Mouse (Mus musculus) CH12.LX (cell line): ENCODE measurements around the gene Ppp1r26. TPM values are rescaled to one million over a fixed set of nuclear protein-coding genes. Genes with fewer than 3 reads are reported as not detected.

Experiments used
- DNase-seq: peaks from one replicate; pipeline ENCODE4 v3.0.0-alpha.2; 2013; ENCODE audit errors: extremely low read depth
- H3K27ac ChIP-seq: 2 replicates; pipeline ENCODE4 v1.5.1; 2012; ENCODE audit warnings: low read depth, mild to moderate bottlenecking, control low read depth, moderate library complexity; ENCODE audit not compliant: insufficient read depth
- H3K27me3 ChIP-seq: replicated peaks from 2 replicates; pipeline ENCODE3; 2012; ENCODE audit warnings: inconsistent platforms
- H3K36me3 ChIP-seq, 2 experiments: replicated peaks in 1 of 2; 2 replicates each; pipeline versions ENCODE3 to v1.6.1; 2012; ENCODE audit warnings: inconsistent platforms in 1 of 2, low read length in 1 of 2, mild to moderate bottlenecking in 1 of 2, mixed read lengths in 1 of 2, moderate library complexity in 1 of 2; ENCODE audit not compliant: control insufficient read depth in 1 of 2, insufficient read depth in 1 of 2
- H3K4me1 ChIP-seq, 2 experiments: 2 replicates each; pipeline ENCODE4 v1.6.1; 2012; ENCODE audit warnings: inconsistent platforms in 1 of 2, moderate library complexity in 1 of 2; ENCODE audit not compliant: insufficient read depth in 2 of 2, control insufficient read depth in 1 of 2
- H3K4me2 ChIP-seq: 2 replicates; pipeline ENCODE4 v1.6.1; 2012; ENCODE audit warnings: low read depth, mild to moderate bottlenecking, control low read depth; ENCODE audit not compliant: poor library complexity, insufficient read depth, severe bottlenecking
- H3K4me3 ChIP-seq, 3 experiments: fragments of 150-350 bp in 1 of 3; sonication (generic) in 1 of 3; replicated peaks in 1 of 3; 2 replicates each; pipeline versions ENCODE3 to v1.5.1; 2011 to 2012; ENCODE audit warnings: low read depth in 2 of 3, low read length in 2 of 3, mild to moderate bottlenecking in 2 of 3, moderate library complexity in 2 of 3, control low read depth in 1 of 3, improper control_type of control experiment in 1 of 3, inconsistent platforms in 1 of 3, mixed read lengths in 1 of 3; ENCODE audit not compliant: poor library complexity in 1 of 3
- H3K79me2 ChIP-seq: replicated peaks from 2 replicates; pipeline ENCODE4 v1.6.1; 2012; ENCODE audit warnings: mild to moderate bottlenecking, moderate library complexity; ENCODE audit not compliant: control insufficient read depth, poor library complexity, insufficient read depth, severe bottlenecking; ENCODE audit errors: extremely low read depth
- H3K9ac ChIP-seq: 2 replicates; pipeline ENCODE4 v1.6.1; 2012; ENCODE audit warnings: low read depth, mild to moderate bottlenecking, control low read depth, moderate library complexity; ENCODE audit not compliant: insufficient read depth
- H3K9me3 ChIP-seq: replicated peaks from 2 replicates; pipeline ENCODE3; 2012; ENCODE audit warnings: low read length, inconsistent platforms, mixed read lengths
- BHLHE40 ChIP-seq: IDR thresholded peaks from 2 replicates; pipeline ENCODE4 v1.6.1; 2011; ENCODE audit warnings: mild to moderate bottlenecking, low read depth, low read length, improper control_type of control experiment
- CHD1 ChIP-seq: IDR thresholded peaks from 2 replicates; pipeline ENCODE4 v1.6.1; 2012; ENCODE audit warnings: low read depth, low read length, improper control_type of control experiment, inconsistent platforms
- CHD2 ChIP-seq: IDR thresholded peaks from 2 replicates; pipeline ENCODE4 v1.6.1; 2011; ENCODE audit warnings: low read length, improper control_type of control experiment
- CTCF ChIP-seq, 2 experiments: IDR thresholded peaks in 1 of 2; conservative IDR thresholded peaks in 1 of 2; 2 replicates each; pipeline ENCODE4 v1.5.1; 2011 to 2012; ENCODE audit warnings: low read depth in 2 of 2, low read length in 2 of 2, improper control_type of control experiment in 1 of 2, inconsistent platforms in 1 of 2, mild to moderate bottlenecking in 1 of 2, moderate library complexity in 1 of 2
- E2F4 ChIP-seq: IDR thresholded peaks from 2 replicates; pipeline ENCODE4 v1.6.1; 2011; ENCODE audit warnings: low read depth, low read length, improper control_type of control experiment; ENCODE audit not compliant: insufficient replicate concordance
- ELF1 ChIP-seq: IDR thresholded peaks from 2 replicates; pipeline ENCODE4 v1.6.1; 2014; ENCODE audit warnings: low read depth, mild to moderate bottlenecking, inconsistent platforms, low read length, improper control_type of control experiment
- EP300 ChIP-seq: IDR thresholded peaks from 2 replicates; pipeline ENCODE4 v1.6.1; 2011; ENCODE audit warnings: low read length, improper control_type of control experiment
- ETS1 ChIP-seq: conservative IDR thresholded peaks from 2 replicates; pipeline ENCODE4 v1.6.1; 2012; ENCODE audit warnings: low read depth, mild to moderate bottlenecking, inconsistent platforms, low read length, improper control_type of control experiment, moderate library complexity
- GABPA ChIP-seq: IDR thresholded peaks from 2 replicates; pipeline ENCODE4 v1.6.1; 2012; ENCODE audit warnings: low read depth, low read length, improper control_type of control experiment, inconsistent platforms; ENCODE audit not compliant: insufficient replicate concordance
- HCFC1 ChIP-seq: IDR thresholded peaks from 2 replicates; pipeline ENCODE4 v1.6.1; 2012; ENCODE audit warnings: low read depth, mild to moderate bottlenecking, inconsistent platforms, low read length, improper control_type of control experiment
- IRF4 ChIP-seq: IDR thresholded peaks from 2 replicates; pipeline ENCODE4 v1.6.1; 2014; ENCODE audit warnings: low read depth, mild to moderate bottlenecking, inconsistent platforms, low read length, improper control_type of control experiment
- JUND ChIP-seq: conservative IDR thresholded peaks from 2 replicates; pipeline ENCODE4 v1.6.1; 2011; ENCODE audit warnings: low read depth, low read length, improper control_type of control experiment
- MAFK ChIP-seq: IDR thresholded peaks from 2 replicates; pipeline ENCODE4 v1.6.1; 2011; ENCODE audit warnings: low read length, improper control_type of control experiment; ENCODE audit not compliant: insufficient replicate concordance
- MAX ChIP-seq: IDR thresholded peaks from 2 replicates; pipeline ENCODE4 v1.6.1; 2011; ENCODE audit warnings: low read length, improper control_type of control experiment
- MXI1 ChIP-seq: IDR thresholded peaks from 2 replicates; pipeline ENCODE4 v1.6.1; 2011; ENCODE audit warnings: mild to moderate bottlenecking, low read depth, low read length, improper control_type of control experiment
- MYC ChIP-seq: IDR thresholded peaks from 2 replicates; pipeline ENCODE4 v1.6.1; 2011; ENCODE audit warnings: low read depth, mild to moderate bottlenecking, improper control_type of control experiment, low read length
- NELFE ChIP-seq: IDR thresholded peaks from 2 replicates; pipeline ENCODE4 v1.6.1; 2011; ENCODE audit warnings: low read depth, low read length, improper control_type of control experiment
- NRF1 ChIP-seq: IDR thresholded peaks from 2 replicates; pipeline ENCODE4 v1.6.1; 2014; ENCODE audit warnings: low read depth, mild to moderate bottlenecking, inconsistent platforms, low read length, improper control_type of control experiment, moderate library complexity
- PAX5 ChIP-seq: IDR thresholded peaks from 2 replicates; pipeline ENCODE4 v1.6.1; 2012; ENCODE audit warnings: low read length, inconsistent platforms, mixed read lengths
- POLR2A ChIP-seq: IDR thresholded peaks from 2 replicates; pipeline ENCODE4 v1.6.1; 2011; ENCODE audit warnings: low read depth, mild to moderate bottlenecking, improper control_type of control experiment, low read length
- RAD21 ChIP-seq: IDR thresholded peaks from 2 replicates; pipeline ENCODE4 v1.6.1; 2011; ENCODE audit warnings: low read depth, mild to moderate bottlenecking, low read length, improper control_type of control experiment, moderate library complexity
- RCOR1 ChIP-seq: conservative IDR thresholded peaks from 2 replicates; pipeline ENCODE4 v1.6.1; 2012; ENCODE audit warnings: low read depth, mild to moderate bottlenecking, inconsistent platforms, low read length, improper control_type of control experiment
- SIN3A ChIP-seq: IDR thresholded peaks from 2 replicates; pipeline ENCODE4 v1.6.1; 2012; ENCODE audit warnings: low read length, improper control_type of control experiment, inconsistent platforms
- SMC3 ChIP-seq: IDR thresholded peaks from 2 replicates; pipeline ENCODE4 v1.6.1; 2011; ENCODE audit warnings: low read depth, low read length, improper control_type of control experiment
- TCF12 ChIP-seq: IDR thresholded peaks from 2 replicates; pipeline ENCODE4 v1.6.1; 2014; ENCODE audit warnings: low read depth, mild to moderate bottlenecking, inconsistent platforms, low read length, improper control_type of control experiment
- UBTF ChIP-seq: IDR thresholded peaks from 2 replicates; pipeline ENCODE4 v1.6.1; 2012; ENCODE audit warnings: low read depth, mild to moderate bottlenecking, inconsistent platforms, low read length, improper control_type of control experiment, moderate library complexity
- USF1 ChIP-seq: IDR thresholded peaks from 2 replicates; pipeline ENCODE4 v1.6.1; 2014; ENCODE audit warnings: low read depth, mild to moderate bottlenecking, inconsistent platforms, low read length, improper control_type of control experiment
- ZC3H11A ChIP-seq: IDR thresholded peaks from 2 replicates; pipeline ENCODE4 v1.6.1; 2012; ENCODE audit warnings: low read depth, mild to moderate bottlenecking, inconsistent platforms, low read length, improper control_type of control experiment
- ZKSCAN1 ChIP-seq: IDR thresholded peaks from 2 replicates; pipeline ENCODE4 v1.6.1; 2012; ENCODE audit warnings: low read depth, inconsistent platforms, low read length, improper control_type of control experiment, borderline replicate concordance
- ZMIZ1 ChIP-seq: IDR thresholded peaks from 2 replicates; pipeline ENCODE4 v1.6.1; 2012; ENCODE audit warnings: low read depth, mild to moderate bottlenecking, inconsistent platforms, low read length, improper control_type of control experiment
- ZNF384 ChIP-seq: IDR thresholded peaks from 2 replicates; pipeline ENCODE4 v1.6.1; 2012; ENCODE audit warnings: low read depth, low read length, improper control_type of control experiment, inconsistent platforms
- dilution Hi-C: fragments of 300-500 bp; cut with MboI; formaldehyde crosslinking; loops from 2 replicates; pipeline ENCODE4 v1.14.3; 2020; ENCODE audit warnings: low sequenced_read_pairs; ENCODE audit not compliant: extremely low pct_unique_long_range_greater_than_20kb, extremely low pct_ligation_motif_present
- in situ Hi-C: fragments of 300-500 bp; cut with MboI; formaldehyde crosslinking; loops from 3 replicates; pipeline ENCODE4 v1.14.3; 2019; ENCODE audit warnings: low sequenced_read_pairs, low pct_ligation_motif_present, low pct_unique_long_range_greater_than_20kb, mixed read lengths
- polyA plus RNA-seq: library from polyadenylated mRNA; unstranded; fragments of >175 nt; gene quantifications from 2 replicates; pipeline ENCODE4 v1.2.1, GENCODE M21; 2012; ENCODE audit warnings: low read depth; ENCODE audit not compliant: insufficient read length
- total RNA-seq, 2 experiments: library from RNA; depleted of rRNA; stranded (reverse); fragments of 300-350 nt in 1 of 2; fragments of >200 nt in 1 of 2; gene quantifications; 2 replicates each; pipeline ENCODE4 v1.2.3; 2012 to 2014

Gene Ppp1r26
- total and polyA plus RNA-seq, 3 experiments = 0.77 TPM; not detected in 2

DNA sequence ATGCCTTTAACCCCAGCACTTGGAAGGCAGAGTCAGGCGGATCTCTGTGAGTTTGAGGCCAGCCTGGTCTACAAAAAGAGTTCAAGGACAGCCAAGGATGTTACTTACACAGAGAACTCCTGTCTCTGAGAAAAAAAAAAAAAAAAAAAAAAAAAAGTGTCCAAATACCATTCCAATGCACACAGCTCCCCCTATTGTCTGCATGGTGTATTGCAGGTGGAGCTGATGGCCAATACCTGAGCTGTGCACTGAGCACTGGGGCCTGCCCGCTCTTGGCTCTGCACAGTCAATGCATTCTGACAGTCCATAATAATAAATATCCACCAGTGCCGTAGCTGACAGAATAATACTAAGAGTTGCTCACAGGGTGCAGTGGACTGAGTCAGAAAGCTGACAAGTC, 17.3 kb downstream of the Ppp1r26 start:
- dilution Hi-C loops = no loop called here
- Histone ChIP-seq H3K4me1 (peaks cover 5 to 10% of the 10 kb centered on the region in 2 experiments), H3K9ac (no peak overlapping the region), H3K79me2 (peaks cover 9% of the 10 kb centered on the region), H3K27ac (no peak overlapping the region), H3K36me3 (peaks cover 0 to 2% of the 10 kb centered on the region in 2 experiments), H3K4me3 (no peak overlapping the region), H3K9me3 (no peaks in the 10 kb centered on the region), H3K27me3 (peaks cover 62% of the 10 kb centered on the region), H3K4me2 (no peak overlapping the region)
- peak; percentile 79 for DNase-seq
- in situ Hi-C loops = no loop called here
- TF ChIP-seq POLR2A (no peak), MXI1 (no peak), ZKSCAN1 (no peak; the same call in 1 of the 2 replicates), ZC3H11A (no peak), CTCF (conservative IDR thresholded peaks at IDR 0.05 in 1 of 2, IDR thresholded peaks at IDR 0.05 in 1 of 2; ENCODE audit: low read depth in 2 of 2, low read length in 2 of 2) (peak; percentile 84 to 93), MYC (no peak), ELF1 (no peak), SIN3A (no peak), RCOR1 (no peak), USF1 (no peak), ZMIZ1 (no peak), IRF4 (no peak), ETS1 (no peak), CHD1 (no peak), PAX5 (no peak), MAX (no peak), EP300 (no peak), ZNF384 (peak; percentile 100), E2F4 (no peak), GABPA (no peak), BHLHE40 (no peak), JUND (no peak), RAD21 (peak; percentile 67), TCF12 (no peak), UBTF (peak; percentile 64; the same call in 1 of the 2 replicates), SMC3 (peak; percentile 37; the same call in 1 of the 2 replicates), NELFE (no peak), CHD2 (no peak), NRF1 (no peak), HCFC1 (no peak), MAFK (no peak)
